In genomic region chr2:30629038-30629761, GRCm38 (mm10) we compare ENCODE assay signal across 11 mouse cellular contexts. TPM values are rescaled to one million over a fixed set of nuclear protein-coding genes. Genes with fewer than 3 reads are reported as not detected.
DNase-seq lines count a peak whose midpoint lies in the region; ATAC-seq lines count a peak whose summit lies in the region.
"Had no signal": no experiment of that assay in that cellular context is flagged by ENCODE, and none has a peak within 500 bp of the region (broad histone marks: within the 10 kb centered on the region; RNA-seq: fewer than 3 reads in every experiment).

No protein-coding gene starts in this region.

- no peak for DNase-seq in midbrain, embryonic 10.5 days (ENCODE audit: low spot score)
- no peak for DNase-seq in midbrain, embryonic 11.5 days (ENCODE audit: low spot score, missing footprints)
- DNase-seq in limb, embryonic 10.5 days (ENCODE audit: low spot score), result peak; percentile 61
- DNase-seq in liver, embryonic 11.5 days (ENCODE audit: low spot score), result no peak
- no peak for DNase-seq in layer of hippocampus, postnatal 10 days (ENCODE audit: low spot score in 2 of 2)
- no peak for DNase-seq in testis, postnatal 10 days (ENCODE audit: low spot score)
- DNase-seq: kidney, postnatal 10 days; thymus, adult 18-20 months had no signal

- H3K36me3 ChIP-seq in midbrain, embryonic 10.5 days, result no peaks in the 10 kb centered on the region
- H3K36me3 ChIP-seq in midbrain, embryonic 11.5 days (ENCODE audit: control insufficient read depth, insufficient read depth, low read length), result no peaks in the 10 kb centered on the region
- no peaks in the 10 kb centered on the region for H3K36me3 ChIP-seq in forebrain, embryonic 12.5 days (replicated peaks)
- H3K36me3 ChIP-seq in limb, embryonic 10.5 days, result no peaks in the 10 kb centered on the region
- no peaks in the 10 kb centered on the region for H3K36me3 ChIP-seq in liver, embryonic 11.5 days (ENCODE audit: control insufficient read depth, insufficient read depth, low read length)
- H3K36me3 ChIP-seq: heart, embryonic 15.5 days had no signal

- ATAC-seq in midbrain, embryonic 11.5 days (ENCODE audit: low FRiP score), result no peak
- peak; percentile 76 for ATAC-seq in forebrain, embryonic 12.5 days (ENCODE audit: low FRiP score)
- no peak for ATAC-seq in liver, embryonic 11.5 days (replicated peaks; ENCODE audit: low FRiP score)

- peak overlapping the region; percentile 29; the same call in 1 of the 2 replicates for H3K27ac ChIP-seq in midbrain, embryonic 10.5 days (replicated peaks)
- H3K27ac ChIP-seq in midbrain, embryonic 11.5 days (ENCODE audit: low read depth, low read length), result no peak overlapping the region; the same call in 1 of the 2 replicates
- H3K27ac ChIP-seq in forebrain, embryonic 12.5 days, result peak overlapping the region; percentile 85
- H3K27ac ChIP-seq in limb, embryonic 10.5 days, result peak overlapping the region; percentile 79
- no peak overlapping the region for H3K27ac ChIP-seq in liver, embryonic 11.5 days (ENCODE audit: low read depth, low read length)
- H3K27ac ChIP-seq: heart, embryonic 15.5 days had no signal

- no peak overlapping the region for H3K9ac ChIP-seq in midbrain, embryonic 11.5 days (ENCODE audit: low read length)
- no peak overlapping the region for H3K9ac ChIP-seq in forebrain, embryonic 12.5 days
- H3K9ac ChIP-seq in liver, embryonic 11.5 days (ENCODE audit: low read depth, low read length), result no peak overlapping the region
- H3K9ac ChIP-seq: heart, embryonic 15.5 days had no signal

- no peak overlapping the region for H3K4me2 ChIP-seq in midbrain, embryonic 11.5 days
- H3K4me2 ChIP-seq in forebrain, embryonic 12.5 days, result no peak overlapping the region
- H3K4me2 ChIP-seq in liver, embryonic 11.5 days, result no peak overlapping the region
- H3K4me2 ChIP-seq: heart, embryonic 15.5 days had no signal

- H3K4me3 ChIP-seq in midbrain, embryonic 10.5 days, result no peak overlapping the region
- H3K4me3 ChIP-seq in midbrain, embryonic 11.5 days (ENCODE audit: low read depth, low read length), result no peak overlapping the region
- H3K4me3 ChIP-seq in forebrain, embryonic 12.5 days (replicated peaks), result no peak overlapping the region
- H3K4me3 ChIP-seq in limb, embryonic 10.5 days, result no peak overlapping the region
- no peak overlapping the region for H3K4me3 ChIP-seq in liver, embryonic 11.5 days (ENCODE audit: low read depth, low read length)
- H3K4me3 ChIP-seq: heart, embryonic 15.5 days had no signal

- H3K27me3 ChIP-seq in midbrain, embryonic 10.5 days (ENCODE audit: low read depth, poor library complexity, severe bottlenecking), result no peaks in the 10 kb centered on the region
- H3K27me3 ChIP-seq in midbrain, embryonic 11.5 days (ENCODE audit: control insufficient read depth, insufficient read depth, low read length), result no peaks in the 10 kb centered on the region
- H3K27me3 ChIP-seq in forebrain, embryonic 12.5 days, result no peaks in the 10 kb centered on the region
- H3K27me3 ChIP-seq in limb, embryonic 10.5 days (ENCODE audit: low read depth, poor library complexity, severe bottlenecking), result no peaks in the 10 kb centered on the region
- H3K27me3 ChIP-seq in liver, embryonic 11.5 days (replicated peaks; ENCODE audit: control insufficient read depth, insufficient read depth, low read length), result no peaks in the 10 kb centered on the region
- H3K27me3 ChIP-seq: heart, embryonic 15.5 days had no signal

- no peaks in the 10 kb centered on the region for H3K9me3 ChIP-seq in midbrain, embryonic 10.5 days (replicated peaks)
- H3K9me3 ChIP-seq in midbrain, embryonic 11.5 days (ENCODE audit: control insufficient read depth, low read length), result no peaks in the 10 kb centered on the region
- H3K9me3 ChIP-seq in forebrain, embryonic 12.5 days, result no peaks in the 10 kb centered on the region
- no peaks in the 10 kb centered on the region for H3K9me3 ChIP-seq in limb, embryonic 10.5 days (replicated peaks)
- H3K9me3 ChIP-seq in liver, embryonic 11.5 days (ENCODE audit: control insufficient read depth, low read length), result no peaks in the 10 kb centered on the region
- H3K9me3 ChIP-seq: heart, embryonic 15.5 days had no signal

- WGBS in midbrain, embryonic 10.5 days, result 77% methylated on average over 14 of the region's 14 CpGs
- 75% methylated on average over 14 of the region's 14 CpGs for WGBS in midbrain, embryonic 11.5 days
- 55% methylated on average over 14 of the region's 14 CpGs for WGBS in forebrain, embryonic 12.5 days
- WGBS in limb, embryonic 10.5 days, result 72% methylated on average over 14 of the region's 14 CpGs
- 67% methylated on average over 14 of the region's 14 CpGs for WGBS in liver, embryonic 11.5 days

- H3K4me1 ChIP-seq in midbrain, embryonic 10.5 days, result peaks cover 24% of the 10 kb centered on the region
- peaks cover 5% of the 10 kb centered on the region; the same call in 1 of the 2 replicates for H3K4me1 ChIP-seq in midbrain, embryonic 11.5 days (ENCODE audit: control insufficient read depth, insufficient read depth, low read length)
- peaks cover 21% of the 10 kb centered on the region for H3K4me1 ChIP-seq in forebrain, embryonic 12.5 days
- H3K4me1 ChIP-seq in limb, embryonic 10.5 days, result peaks cover 30% of the 10 kb centered on the region
- 0 out of 2 replicates have a peak, but pooled peaks cover 4% of the 10 kb centered on the region for H3K4me1 ChIP-seq in liver, embryonic 11.5 days (replicated peaks; ENCODE audit: control insufficient read depth, insufficient read depth, low read length)

RNA-seq across cellular contexts. Expression of gene Cstad, which starts 34.4 kb away (rescaled TPM):
- 0.20 and 0.34 TPM in 2 replicates for polyA plus RNA-seq in midbrain, embryonic 10.5 days (2016; fragmentation: Nextera tagmentation; extraction: Ambion mirVana)
- 0.21 and 0.74 TPM in 2 replicates for polyA plus RNA-seq in midbrain, embryonic 11.5 days (2014; fragmentation: Nextera tagmentation; extraction: Ambion mirVana)
- 0.47 and 0.67 TPM in 2 replicates for polyA plus RNA-seq in forebrain, embryonic 12.5 days (2016; fragmentation: Nextera tagmentation; extraction: Ambion mirVana)
- polyA plus RNA-seq in limb, embryonic 10.5 days (2016; fragmentation: Nextera tagmentation; extraction: Ambion mirVana), result 0.55 and 0.95 TPM in 2 replicates
- 0.38 TPM in 1 of 2 replicates, not detected in the other for polyA plus RNA-seq in liver, embryonic 11.5 days (2014; fragmentation: Nextera tagmentation; extraction: Ambion mirVana)
- 1 to 10 TPM; 4.0 to 6.5 TPM for total RNA-seq in layer of hippocampus, postnatal 10 days (2021)
- polyA plus RNA-seq: small intestine, adult 2 months had no signal

Comparison
In these comparisons a context has a peak if more than half of its experiments do, and no peak if none do; other contexts are left out.
1. H3K27ac ChIP-seq: peak in midbrain, embryonic 10.5 days (single experiment), forebrain, embryonic 12.5 days (single experiment) and limb, embryonic 10.5 days (single experiment); none in midbrain, embryonic 11.5 days (single experiment) and liver, embryonic 11.5 days (single experiment).